Mouse (Mus musculus): ENCODE measurements around the gene Zic5. TPM values are rescaled to one million over a fixed set of nuclear protein-coding genes. Genes with fewer than 3 reads are reported as not detected.

The Zic5 gene
- total RNA-seq, 1 experiment = 15.2 TPM

DNA sequence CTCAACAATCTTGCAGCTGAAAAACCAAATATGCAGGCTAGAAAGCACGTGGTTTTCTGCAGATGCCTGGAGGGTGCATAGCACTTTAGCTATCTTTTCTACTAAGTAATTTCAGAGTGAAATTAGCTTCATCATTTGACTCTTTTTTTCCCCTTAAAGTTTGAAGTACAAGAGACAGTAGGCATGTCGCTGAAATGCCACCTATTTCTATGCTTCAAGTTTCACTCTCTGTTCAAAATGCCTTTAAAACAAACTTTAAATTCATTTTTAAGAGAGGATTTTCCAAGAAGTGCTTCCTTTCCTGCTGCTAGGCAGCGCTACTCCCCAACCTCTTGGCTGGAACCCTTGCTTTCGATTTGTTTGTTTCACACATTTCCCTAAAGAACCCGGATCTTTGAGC, 23.6 kb upstream of the Zic5 start:
- Histone ChIP-seq H3K4me1 (ENCODE audit: control insufficient read depth in 2 of 2, insufficient read depth in 2 of 2, low read length in 2 of 2, poor library complexity in 1 of 2) (peaks cover 0 to 2% of the 10 kb centered on the region in 2 experiments; a peak in 2 of 4 replicates), H3K4me3 (ENCODE audit: insufficient read depth in 1 of 2, low read depth in 1 of 2, low read length in 2 of 2, poor library complexity in 1 of 2, severe bottlenecking in 1 of 2) (no peak overlapping the region), H3K9me3 (ENCODE audit: control insufficient read depth, insufficient read depth, low read depth, low read length) (no peaks in the 10 kb centered on the region), H3K27ac (ENCODE audit: insufficient read depth, low read depth, low read length, poor library complexity, severe bottlenecking) (no peak overlapping the region), H3K36me3 (ENCODE audit: control insufficient read depth, insufficient read depth, low read length, poor library complexity, severe bottlenecking) (no peaks in the 10 kb centered on the region), H3K9ac (ENCODE audit: insufficient read depth, low read depth, low read length, poor library complexity, severe bottlenecking) (no peak overlapping the region)
- no peak for DNase-seq (ENCODE audit: low read depth, low spot score)
- in situ Hi-C loops (cut with MboI; ENCODE audit: low sequenced_read_pairs in 2 of 2, unreplicated experiment in 2 of 2) = no loop called here
- no peak for TF ChIP-seq MAFK (IDR thresholded peaks at IDR 0.05; ENCODE audit: insufficient read depth, low read depth, low read length)
- TF ChIP-seq ZNF384 (IDR thresholded peaks at IDR 0.05; ENCODE audit: low read depth, low read length) = no peak
- TF ChIP-seq CHD2 (IDR thresholded peaks at IDR 0.05; ENCODE audit: low read depth, low read length) = no peak
- no peak for TF ChIP-seq HCFC1 (IDR thresholded peaks at IDR 0.05; ENCODE audit: borderline replicate concordance, insufficient read depth, low read length)
- TF ChIP-seq ZC3H11A (IDR thresholded peaks at IDR 0.05; ENCODE audit: borderline replicate concordance, low read depth, low read length) = no peak

DNA sequence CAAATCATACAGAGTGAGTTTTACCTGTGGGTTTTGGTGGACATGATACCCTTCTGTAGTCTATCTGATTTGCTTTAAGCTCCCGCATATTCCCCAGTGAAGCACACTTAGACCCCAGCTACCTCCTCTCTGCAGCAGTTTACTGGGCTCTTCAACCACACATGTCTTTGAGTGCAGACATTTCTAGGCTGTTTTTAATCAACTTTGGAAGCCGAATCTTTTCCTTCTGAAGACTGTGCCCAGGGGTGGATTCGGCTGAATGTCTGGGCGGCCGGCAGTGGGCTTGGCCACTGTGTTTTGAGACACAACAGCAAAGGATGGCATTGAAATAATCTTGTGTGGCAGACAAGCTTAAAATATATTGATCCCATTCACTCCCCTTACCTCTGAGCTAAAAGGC, 21.9 kb upstream of the Zic5 start:
- Histone ChIP-seq H3K4me3 (ENCODE audit: insufficient read depth in 1 of 2, low read depth in 1 of 2, low read length in 2 of 2, poor library complexity in 1 of 2, severe bottlenecking in 1 of 2) (no peak overlapping the region), H3K9ac (ENCODE audit: insufficient read depth, low read depth, low read length, poor library complexity, severe bottlenecking) (no peak overlapping the region), H3K36me3 (ENCODE audit: control insufficient read depth, insufficient read depth, low read length, poor library complexity, severe bottlenecking) (no peaks in the 10 kb centered on the region), H3K27ac (ENCODE audit: insufficient read depth, low read depth, low read length, poor library complexity, severe bottlenecking) (no peak overlapping the region), H3K9me3 (ENCODE audit: control insufficient read depth, insufficient read depth, low read depth, low read length) (no peaks in the 10 kb centered on the region), H3K4me1 (ENCODE audit: control insufficient read depth in 2 of 2, insufficient read depth in 2 of 2, low read length in 2 of 2, poor library complexity in 1 of 2) (peaks cover 0 to 5% of the 10 kb centered on the region in 2 experiments; a peak in 2 of 4 replicates)
- TF ChIP-seq ZNF384 (IDR thresholded peaks at IDR 0.05; ENCODE audit: low read depth, low read length) (no peak), CHD2 (IDR thresholded peaks at IDR 0.05; ENCODE audit: low read depth, low read length) (no peak), ZC3H11A (IDR thresholded peaks at IDR 0.05; ENCODE audit: borderline replicate concordance, low read depth, low read length) (no peak), HCFC1 (IDR thresholded peaks at IDR 0.05; ENCODE audit: borderline replicate concordance, insufficient read depth, low read length) (no peak), MAFK (IDR thresholded peaks at IDR 0.05; ENCODE audit: insufficient read depth, low read depth, low read length) (no peak)
- in situ Hi-C loops (cut with MboI; ENCODE audit: low sequenced_read_pairs in 2 of 2, unreplicated experiment in 2 of 2) = no loop called here
- no peak for DNase-seq (ENCODE audit: low read depth, low spot score)

DNA sequence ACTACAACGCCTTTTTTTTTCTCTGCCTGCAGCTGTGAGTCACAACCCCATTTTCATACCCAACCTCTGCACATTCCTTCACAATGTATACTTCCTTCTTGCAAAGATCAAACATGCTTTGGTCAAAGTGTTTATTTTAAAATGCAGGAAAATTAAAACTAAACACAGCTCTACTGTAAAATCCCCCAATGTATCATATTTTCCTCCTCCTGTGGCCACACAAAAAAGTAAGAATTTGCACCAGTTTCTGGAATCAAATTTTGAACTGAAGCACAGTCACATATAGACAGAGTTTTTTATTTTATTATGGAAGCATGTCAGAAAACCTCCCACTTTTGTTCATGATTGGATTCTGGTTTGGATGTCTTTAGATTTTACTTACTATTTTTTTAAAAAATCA, 21.1 kb upstream of the Zic5 start:
- Histone ChIP-seq H3K9ac (ENCODE audit: insufficient read depth, low read depth, low read length, poor library complexity, severe bottlenecking) (no peak overlapping the region), H3K27ac (ENCODE audit: insufficient read depth, low read depth, low read length, poor library complexity, severe bottlenecking) (no peak overlapping the region), H3K4me1 (ENCODE audit: control insufficient read depth in 2 of 2, insufficient read depth in 2 of 2, low read length in 2 of 2, poor library complexity in 1 of 2) (peaks cover 0 to 5% of the 10 kb centered on the region in 2 experiments; a peak in 2 of 4 replicates), H3K9me3 (ENCODE audit: control insufficient read depth, insufficient read depth, low read depth, low read length) (no peaks in the 10 kb centered on the region), H3K36me3 (ENCODE audit: control insufficient read depth, insufficient read depth, low read length, poor library complexity, severe bottlenecking) (no peaks in the 10 kb centered on the region), H3K4me3 (ENCODE audit: insufficient read depth in 1 of 2, low read depth in 1 of 2, low read length in 2 of 2, poor library complexity in 1 of 2, severe bottlenecking in 1 of 2) (no peak overlapping the region)
- in situ Hi-C loops (cut with MboI; ENCODE audit: low sequenced_read_pairs in 2 of 2, unreplicated experiment in 2 of 2) = no loop called here
- no peak for TF ChIP-seq MAFK (IDR thresholded peaks at IDR 0.05; ENCODE audit: insufficient read depth, low read depth, low read length)
- no peak for TF ChIP-seq HCFC1 (IDR thresholded peaks at IDR 0.05; ENCODE audit: borderline replicate concordance, insufficient read depth, low read length)
- TF ChIP-seq ZC3H11A (IDR thresholded peaks at IDR 0.05; ENCODE audit: borderline replicate concordance, low read depth, low read length) = no peak
- TF ChIP-seq CHD2 (IDR thresholded peaks at IDR 0.05; ENCODE audit: low read depth, low read length) = no peak
- TF ChIP-seq ZNF384 (IDR thresholded peaks at IDR 0.05; ENCODE audit: low read depth, low read length) = no peak
- DNase-seq (ENCODE audit: low read depth, low spot score) = no peak

DNA sequence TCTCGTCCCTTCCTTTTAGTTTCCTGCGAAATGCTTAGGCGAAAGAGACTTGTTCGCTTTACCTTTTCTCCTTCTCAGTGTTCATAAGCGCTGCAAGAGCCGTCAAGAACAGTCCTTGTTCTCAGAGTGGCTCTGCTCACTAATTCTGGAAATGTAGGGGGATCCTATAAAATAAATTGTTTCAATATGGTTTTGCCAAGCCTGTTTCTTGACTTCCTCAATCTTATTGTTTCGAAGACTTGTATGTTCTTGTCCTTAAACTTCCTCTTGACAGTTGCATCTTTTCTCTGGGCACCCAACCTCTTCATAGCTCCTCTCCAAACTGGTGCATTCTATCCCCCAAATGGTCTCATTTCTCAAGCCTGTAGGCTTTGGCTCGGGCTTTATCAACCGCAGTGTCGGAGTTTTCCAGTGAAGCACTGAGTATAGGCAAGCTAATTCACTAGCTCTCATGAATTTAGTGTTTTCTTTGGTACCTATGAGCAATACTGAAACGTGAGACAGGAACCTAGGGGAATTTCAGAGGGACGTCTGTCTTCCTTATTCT, 20.2 kb upstream of the Zic5 start:
- peaks cover 0 to 8% of the 10 kb centered on the region in 2 experiments; a peak in 1 of 4 replicates for H3K4me1 ChIP-seq (ENCODE audit: control insufficient read depth in 2 of 2, insufficient read depth in 2 of 2, low read length in 2 of 2, poor library complexity in 1 of 2)
- H3K9ac ChIP-seq (ENCODE audit: insufficient read depth, low read depth, low read length, poor library complexity, severe bottlenecking) = no peak overlapping the region
- in situ Hi-C loops (cut with MboI; ENCODE audit: low sequenced_read_pairs in 2 of 2, unreplicated experiment in 2 of 2) = no loop called here
- TF ChIP-seq ZC3H11A (IDR thresholded peaks at IDR 0.05; ENCODE audit: borderline replicate concordance, low read depth, low read length) = no peak
- H3K9me3 ChIP-seq (ENCODE audit: control insufficient read depth, insufficient read depth, low read depth, low read length) = no peaks in the 10 kb centered on the region
- no peak for DNase-seq (ENCODE audit: low read depth, low spot score)
- no peak overlapping the region for H3K4me3 ChIP-seq (ENCODE audit: insufficient read depth in 1 of 2, low read depth in 1 of 2, low read length in 2 of 2, poor library complexity in 1 of 2, severe bottlenecking in 1 of 2)
- no peak overlapping the region for H3K27ac ChIP-seq (ENCODE audit: insufficient read depth, low read depth, low read length, poor library complexity, severe bottlenecking)
- no peaks in the 10 kb centered on the region for H3K36me3 ChIP-seq (ENCODE audit: control insufficient read depth, insufficient read depth, low read length, poor library complexity, severe bottlenecking)
